Mouse (Mus musculus) liver, embryonic 16.5 days (tissue): ENCODE results near the gene Tmem100. TPM values are rescaled to one million over a fixed set of nuclear protein-coding genes. Genes with fewer than 3 reads are reported as not detected.

Experiments used
- ATAC-seq: fragments of 200-750 bp; cut with Nextera tagmentation; 2 replicates; pipeline ENCODE4 v1.8.0; 2017; ENCODE audit warnings: low read depth, mild to moderate bottlenecking, moderate number of reproducible peaks, moderate library complexity
- H3K27ac ChIP-seq: fragments of 300-500 bp; sonication (generic); 2 replicates; pipeline ENCODE4 v1.5.1; 2014; ENCODE audit warnings: mild to moderate bottlenecking, low read length
- H3K27me3 ChIP-seq: fragments of 300-500 bp; sonication (generic); 2 replicates; pipeline ENCODE4 v1.6.1; 2014; ENCODE audit warnings: low read depth, low read length, mixed read lengths; ENCODE audit not compliant: control insufficient read depth, insufficient read depth
- H3K36me3 ChIP-seq: fragments of 300-500 bp; sonication (generic); 2 replicates; pipeline ENCODE4 v1.6.1; 2014; ENCODE audit warnings: mild to moderate bottlenecking; ENCODE audit not compliant: control insufficient read depth, insufficient read depth
- H3K4me1 ChIP-seq: fragments of 300-500 bp; sonication (generic); 2 replicates; pipeline ENCODE4 v1.6.1; 2014; ENCODE audit warnings: low read depth, low read length, mixed read lengths; ENCODE audit not compliant: control insufficient read depth
- H3K4me2 ChIP-seq: fragments of 300-500 bp; sonication (generic); 2 replicates; pipeline ENCODE4 v1.6.1; 2014; ENCODE audit warnings: low read depth, low read length, mixed read lengths
- H3K4me3 ChIP-seq: fragments of 300-500 bp; sonication (generic); 2 replicates; pipeline ENCODE4 v1.5.1; 2014; ENCODE audit warnings: low read depth, mild to moderate bottlenecking, low read length
- H3K9ac ChIP-seq: fragments of 300-500 bp; sonication (generic); 2 replicates; pipeline ENCODE4 v1.6.1; 2014; ENCODE audit warnings: low read depth, low read length
- H3K9me3 ChIP-seq: fragments of 300-500 bp; sonication (generic); replicated peaks from 2 replicates; pipeline ENCODE4 v1.6.1; 2016; ENCODE audit warnings: low read length; ENCODE audit not compliant: control insufficient read depth
- WGBS: fragments of 180-500 bp; shearing (Covaris S2); extraction: QIAGEN DNeasy Blood & Tissue Kit; methylation state at CpG from one replicate; pipeline ENCODE4 v1.1.7; 2014; ENCODE audit not compliant: insufficient replicate concordance; 5-methylcytosine and 5-hydroxymethylcytosine counted together
- polyA plus RNA-seq: library from polyadenylated mRNA; unstranded; fragments of >200 nt; fragmentation: Nextera tagmentation; extraction: Ambion mirVana; gene quantifications from 2 replicates; pipeline ENCODE4 v1.2.1, GENCODE M21; 2015

Gene Tmem100
- polyA plus RNA-seq, 1 experiment from 2014 or later: 0.45 TPM

GRCm38 (mm10) chr11:90084166-90084565 is 54.0 kb downstream of the Tmem100 start:
- no peaks in the 10 kb centered on the region for H3K9me3 ChIP-seq
- WGBS: 42% methylated on average over 5 of the region's 5 CpGs
- H3K9ac ChIP-seq: no peak overlapping the region
- no peak overlapping the region for H3K27ac ChIP-seq
- H3K36me3 ChIP-seq: no peaks in the 10 kb centered on the region
- H3K4me2 ChIP-seq: no peak overlapping the region
- ATAC-seq: no peak
- H3K4me1 ChIP-seq: no peaks in the 10 kb centered on the region
- H3K27me3 ChIP-seq: no peaks in the 10 kb centered on the region
- no peak overlapping the region for H3K4me3 ChIP-seq

Other genes starting within 250 kb of the Tmem100 start
- gene Pctp, start 27.5 kb upstream of the Tmem100 start, polyA plus RNA-seq: 15.2 and 17.5 TPM in 2 replicates
- 3.8 TPM in 2 replicates for gene Gm45716, start 157.3 kb downstream of the Tmem100 start, polyA plus RNA-seq
- gene Mmd, start 219.1 kb downstream of the Tmem100 start, polyA plus RNA-seq: 11.5 and 12.2 TPM in 2 replicates